Mouse (Mus musculus) stomach, embryonic 15.5 days (tissue): ENCODE results near the gene Haus3. TPM values are rescaled to one million over a fixed set of nuclear protein-coding genes. Genes with fewer than 3 reads are reported as not detected.

Source experiments
- ATAC-seq: fragments of 200-750 bp; cut with Nextera tagmentation; 2 replicates; pipeline ENCODE4 v1.8.0; 2017; ENCODE audit warnings: low read depth, moderate number of reproducible peaks, moderate TSS enrichment; ENCODE audit not compliant: insufficient read depth, low FRiP score
- H3K27ac ChIP-seq: fragments of 300-500 bp; sonication (generic); 2 replicates; pipeline ENCODE4 v1.5.1; 2015; ENCODE audit warnings: mild to moderate bottlenecking, inconsistent platforms
- H3K27me3 ChIP-seq: fragments of 300-500 bp; sonication (generic); replicated peaks from 2 replicates; pipeline ENCODE4 v1.6.1; 2015; ENCODE audit warnings: inconsistent platforms
- H3K36me3 ChIP-seq: fragments of 300-500 bp; sonication (generic); 2 replicates; pipeline ENCODE4 v1.6.1; 2015; ENCODE audit warnings: inconsistent platforms
- H3K4me1 ChIP-seq: fragments of 300-500 bp; sonication (generic); 2 replicates; pipeline ENCODE4 v1.6.1; 2015; ENCODE audit warnings: inconsistent platforms
- H3K4me2 ChIP-seq: fragments of 300-500 bp; sonication (generic); 2 replicates; pipeline ENCODE4 v1.6.1; 2015; ENCODE audit warnings: mild to moderate bottlenecking, inconsistent platforms
- H3K4me3 ChIP-seq: fragments of 300-500 bp; sonication (generic); replicated peaks from 2 replicates; pipeline ENCODE4 v1.5.1; 2015; ENCODE audit warnings: inconsistent platforms
- H3K9ac ChIP-seq: fragments of 300-500 bp; sonication (generic); 2 replicates; pipeline ENCODE4 v1.6.1; 2015; ENCODE audit warnings: inconsistent platforms
- H3K9me3 ChIP-seq: fragments of 300-500 bp; sonication (generic); 2 replicates; pipeline ENCODE4 v1.6.1; 2016; ENCODE audit warnings: inconsistent platforms
- WGBS: fragments of 180-500 bp; shearing (Covaris S2); methylation state at CpG from one replicate; pipeline ENCODE4 v1.1.7; 2015; 5-methylcytosine and 5-hydroxymethylcytosine counted together
- polyA plus RNA-seq: library from polyadenylated mRNA; unstranded; fragments of >200 nt; fragmentation: Nextera tagmentation; extraction: Ambion mirVana; gene quantifications from 2 replicates; pipeline ENCODE4 v1.2.1, GENCODE M21; 2015

Gene Haus3
- polyA plus RNA-seq, 1 experiment from 2014 or later = 33.7 TPM

- Histone ChIP-seq H3K27me3 (no peaks in the 10 kb centered on the region), H3K36me3 (0 out of 2 replicates have a peak, but pooled peaks cover 9% of the 10 kb centered on the region), H3K27ac (no peak overlapping the region), H3K9me3 (no peaks in the 10 kb centered on the region), H3K4me3 (peak overlapping the region; percentile 89), H3K4me1 (peaks cover 50% of the 10 kb centered on the region), H3K4me2 (peak overlapping the region; percentile 84), H3K9ac (peak overlapping the region; percentile 72; the same call in 1 of the 2 replicates)
- ATAC-seq = no peak
Measured at GRCm38 (mm10) chr5:34185791-34186190, 16.5 kb upstream of the Haus3 start.

- Histone ChIP-seq H3K36me3 (0 out of 2 replicates have a peak, but pooled peaks cover 9% of the 10 kb centered on the region), H3K4me1 (peaks cover 47% of the 10 kb centered on the region), H3K9ac (no peak overlapping the region), H3K9me3 (no peaks in the 10 kb centered on the region), H3K4me2 (peak overlapping the region; percentile 84; the same call in 1 of the 2 replicates), H3K27ac (no peak overlapping the region), H3K27me3 (no peaks in the 10 kb centered on the region), H3K4me3 (no peak overlapping the region)
- no peak for ATAC-seq
- WGBS = 75% methylated on average over 1 of the region's 1 CpGs
Measured at GRCm38 (mm10) chr5:34185051-34185580, 15.8 kb upstream of the Haus3 start.

- Histone ChIP-seq H3K27ac (no peak overlapping the region), H3K27me3 (no peaks in the 10 kb centered on the region), H3K4me1 (peaks cover 42% of the 10 kb centered on the region), H3K9me3 (no peaks in the 10 kb centered on the region), H3K4me3 (no peak overlapping the region), H3K4me2 (no peak overlapping the region), H3K36me3 (0 out of 2 replicates have a peak, but pooled peaks cover 9% of the 10 kb centered on the region), H3K9ac (no peak overlapping the region)
- ATAC-seq = no peak
- 90% methylated on average over 3 of the region's 3 CpGs for WGBS
Measured at GRCm38 (mm10) chr5:34183976-34184375, 14.6 kb upstream of the Haus3 start.

- H3K9ac ChIP-seq = no peak overlapping the region
- no peak overlapping the region for H3K27ac ChIP-seq
- no peak for ATAC-seq
- H3K36me3 ChIP-seq = 0 out of 2 replicates have a peak, but pooled peaks cover 9% of the 10 kb centered on the region
- no peaks in the 10 kb centered on the region for H3K27me3 ChIP-seq
- peaks cover 35% of the 10 kb centered on the region for H3K4me1 ChIP-seq
- 73% methylated on average over 5 of the region's 5 CpGs for WGBS
- no peak overlapping the region for H3K4me3 ChIP-seq
- no peak overlapping the region for H3K4me2 ChIP-seq
- H3K9me3 ChIP-seq = no peaks in the 10 kb centered on the region
Measured at GRCm38 (mm10) chr5:34183156-34183880, 14.0 kb upstream of the Haus3 start.

- no peak for ATAC-seq
- WGBS = 78% methylated on average over 3 of the region's 3 CpGs
- H3K9me3 ChIP-seq = no peaks in the 10 kb centered on the region
- H3K27ac ChIP-seq = no peak overlapping the region
- H3K27me3 ChIP-seq = no peaks in the 10 kb centered on the region
- peaks cover 34% of the 10 kb centered on the region for H3K4me1 ChIP-seq
- H3K9ac ChIP-seq = no peak overlapping the region
- H3K36me3 ChIP-seq = peaks cover 13% of the 10 kb centered on the region
- H3K4me2 ChIP-seq = no peak overlapping the region
- no peak overlapping the region for H3K4me3 ChIP-seq
Measured at GRCm38 (mm10) chr5:34182486-34182885, 13.2 kb upstream of the Haus3 start.

GRCm38 (mm10) chr5:34177821-34178220 is 8.5 kb upstream of the Haus3 start:
- Histone ChIP-seq H3K27me3 (no peaks in the 10 kb centered on the region), H3K4me3 (no peak overlapping the region), H3K4me1 (peaks cover 5% of the 10 kb centered on the region; the same call in 1 of the 2 replicates), H3K9ac (no peak overlapping the region), H3K27ac (no peak overlapping the region), H3K9me3 (no peaks in the 10 kb centered on the region), H3K36me3 (peaks cover 27% of the 10 kb centered on the region), H3K4me2 (no peak overlapping the region)
- ATAC-seq = no peak
- 95% methylated on average over 4 of the region's 4 CpGs for WGBS

- no peaks in the 10 kb centered on the region for H3K9me3 ChIP-seq
- H3K9ac ChIP-seq = no peak overlapping the region
- no peaks in the 10 kb centered on the region for H3K27me3 ChIP-seq
- no peak overlapping the region for H3K27ac ChIP-seq
- WGBS = 97% methylated on average over 2 of the region's 2 CpGs
- peaks cover 25% of the 10 kb centered on the region for H3K36me3 ChIP-seq
- H3K4me2 ChIP-seq = no peak overlapping the region
- no peak for ATAC-seq
- no peak overlapping the region for H3K4me3 ChIP-seq
- H3K4me1 ChIP-seq = 0 out of 2 replicates have a peak, but pooled peaks cover 5% of the 10 kb centered on the region
Measured at GRCm38 (mm10) chr5:34177091-34177490, 7.8 kb upstream of the Haus3 start.

GRCm38 (mm10) chr5:34176691-34177090 is 7.4 kb upstream of the Haus3 start:
- H3K4me2 ChIP-seq = no peak overlapping the region
- no peak overlapping the region for H3K9ac ChIP-seq
- H3K4me3 ChIP-seq = no peak overlapping the region
- H3K27me3 ChIP-seq = no peaks in the 10 kb centered on the region
- H3K27ac ChIP-seq = no peak overlapping the region
- H3K36me3 ChIP-seq = peaks cover 25% of the 10 kb centered on the region
- WGBS = 82% methylated on average over 10 of the region's 10 CpGs
- no peaks in the 10 kb centered on the region for H3K9me3 ChIP-seq
- 0 out of 2 replicates have a peak, but pooled peaks cover 5% of the 10 kb centered on the region for H3K4me1 ChIP-seq
- no peak for ATAC-seq

GRCm38 (mm10) chr5:34175403-34175694 is 6.0 kb upstream of the Haus3 start:
- no peak for ATAC-seq
- WGBS = 45% methylated on average over 5 of the region's 5 CpGs
- Histone ChIP-seq H3K27me3 (no peaks in the 10 kb centered on the region), H3K36me3 (peaks cover 19% of the 10 kb centered on the region), H3K9me3 (no peaks in the 10 kb centered on the region), H3K9ac (no peak overlapping the region), H3K4me2 (no peak overlapping the region), H3K4me1 (no peaks in the 10 kb centered on the region), H3K27ac (no peak overlapping the region), H3K4me3 (no peak overlapping the region)

GRCm38 (mm10) chr5:34174550-34175402 is 5.4 kb upstream of the Haus3 start:
- H3K4me2 ChIP-seq = no peak overlapping the region
- H3K27me3 ChIP-seq = no peaks in the 10 kb centered on the region
- no peak overlapping the region for H3K9ac ChIP-seq
- no peaks in the 10 kb centered on the region for H3K9me3 ChIP-seq
- 79% methylated on average over 5 of the region's 5 CpGs for WGBS
- peaks cover 19% of the 10 kb centered on the region for H3K36me3 ChIP-seq
- no peak overlapping the region for H3K27ac ChIP-seq
- H3K4me3 ChIP-seq = no peak overlapping the region
- H3K4me1 ChIP-seq = no peaks in the 10 kb centered on the region
- no peak for ATAC-seq

GRCm38 (mm10) chr5:34174021-34174420 is 4.7 kb upstream of the Haus3 start:
- 86% methylated on average over 2 of the region's 2 CpGs for whole genome bisulfite sequencing
- no peaks in the 10 kb centered on the region for H3K4me1 ChIP-seq
- no peak for ATAC-seq
- H3K4me3 ChIP-seq = no peak overlapping the region
- no peak overlapping the region for H3K27ac ChIP-seq
- H3K4me2 ChIP-seq = no peak overlapping the region
- H3K36me3 ChIP-seq = peaks cover 19% of the 10 kb centered on the region
- no peak overlapping the region for H3K9ac ChIP-seq
- H3K9me3 ChIP-seq = no peaks in the 10 kb centered on the region
- no peaks in the 10 kb centered on the region for H3K27me3 ChIP-seq

GRCm38 (mm10) chr5:34170726-34171125 is 1.4 kb upstream of the Haus3 start:
- Histone ChIP-seq H3K4me1 (peaks cover 7% of the 10 kb centered on the region), H3K36me3 (peaks cover 5% of the 10 kb centered on the region; the same call in 1 of the 2 replicates), H3K4me3 (no peak overlapping the region), H3K27ac (peak overlapping the region; percentile 61; the same call in 1 of the 2 replicates), H3K4me2 (no peak overlapping the region), H3K9ac (no peak overlapping the region), H3K27me3 (no peaks in the 10 kb centered on the region), H3K9me3 (no peaks in the 10 kb centered on the region)
- ATAC-seq = no peak
- 61% methylated on average over 4 of the region's 4 CpGs for WGBS
